In the genomic region with DNA sequence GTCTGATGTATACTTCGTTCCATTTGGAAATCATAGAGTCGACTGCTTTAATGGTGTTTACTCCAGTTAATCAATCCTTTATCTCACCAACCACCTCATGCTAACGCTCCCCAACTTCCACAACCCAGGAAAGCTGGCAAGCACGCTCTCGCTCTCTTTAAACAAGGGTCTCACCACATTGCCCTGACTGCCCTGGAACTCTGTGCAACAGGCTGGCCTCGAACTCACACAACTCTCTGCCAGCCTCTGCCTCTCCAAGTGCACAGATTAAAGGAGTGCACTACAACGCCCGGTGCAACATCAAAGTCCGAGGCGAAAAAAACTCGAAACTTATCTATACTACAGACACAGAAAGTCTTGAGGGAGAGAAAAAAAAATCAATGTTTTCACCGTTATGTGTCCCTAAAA, we compare ENCODE assay signal across 8 mouse cellular contexts. TPM values are rescaled to one million over a fixed set of nuclear protein-coding genes. Genes with fewer than 3 reads are reported as not detected.
A peak's percentile ranks its signal among the peaks of the same experiment; 100 is the strongest.
DNase-seq lines count a peak whose midpoint lies in the region; ATAC-seq and TF ChIP-seq lines count a peak whose summit lies in the region.

No protein-coding gene starts in this region.

- TF ChIP-seq EP300 in liver, embryonic 14.5 days (IDR thresholded peaks at IDR 0.05; ENCODE audit: low read depth) = no peak

- H3K9me3 ChIP-seq in kidney, embryonic 14.5 days (ENCODE audit: control insufficient read depth, low read length) = no peaks in the 10 kb centered on the region
- no peaks in the 10 kb centered on the region for H3K9me3 ChIP-seq in liver, embryonic 14.5 days (ENCODE audit: control insufficient read depth, low read length)
- H3K9me3 ChIP-seq in stomach, embryonic 15.5 days = no peaks in the 10 kb centered on the region

- peak; percentile 32 for ATAC-seq in kidney, embryonic 14.5 days (ENCODE audit: low FRiP score, low TSS enrichment)
- ATAC-seq in activated CD4-positive, CD25-positive, alpha-beta regulatory T cell, adult 4 months = peak; percentile 20
- ATAC-seq in granulocyte monocyte progenitor cell, adult 5-6 weeks (replicated peaks; ENCODE audit: poor library complexity, severe bottlenecking) = peak; percentile 4; the same call in 1 of the 2 replicates
- peak; percentile 36 for ATAC-seq in liver, embryonic 14.5 days (ENCODE audit: insufficient read depth)
- peak; percentile 10; the same call in 1 of the 2 replicates for ATAC-seq in stomach, embryonic 15.5 days (ENCODE audit: insufficient read depth, low FRiP score, low read depth)

- H3K27ac ChIP-seq in kidney, embryonic 14.5 days (ENCODE audit: low read depth, low read length) = peak overlapping the region; percentile 94
- peak overlapping the region; percentile 97 for H3K27ac ChIP-seq in liver, embryonic 14.5 days
- peak overlapping the region; percentile 99 for H3K27ac ChIP-seq in stomach, embryonic 15.5 days

- peak overlapping the region; percentile 78 for H3K9ac ChIP-seq in kidney, embryonic 14.5 days (ENCODE audit: low read depth, low read length)
- H3K9ac ChIP-seq in liver, embryonic 14.5 days (replicated peaks) = peak overlapping the region; percentile 82
- peak overlapping the region; percentile 63 for H3K9ac ChIP-seq in stomach, embryonic 15.5 days

- H3K4me2 ChIP-seq in kidney, embryonic 14.5 days (replicated peaks; ENCODE audit: low read depth, low read length) = peak overlapping the region; percentile 71
- H3K4me2 ChIP-seq in liver, embryonic 14.5 days (ENCODE audit: low read depth) = peak overlapping the region; percentile 94
- peak overlapping the region; percentile 78 for H3K4me2 ChIP-seq in stomach, embryonic 15.5 days

- H3K4me3 ChIP-seq in kidney, embryonic 14.5 days (ENCODE audit: low read length) = peak overlapping the region; percentile 63
- peak overlapping the region; percentile 73 to 89 for H3K4me3 ChIP-seq in liver, embryonic 14.5 days (ENCODE audit: insufficient read depth in 1 of 2, low read depth in 2 of 2, low read length in 2 of 2)
- peak overlapping the region; percentile 85 for H3K4me3 ChIP-seq in stomach, embryonic 15.5 days (replicated peaks)

- no peaks in the 10 kb centered on the region for H3K27me3 ChIP-seq in kidney, embryonic 14.5 days (ENCODE audit: control insufficient read depth, insufficient read depth, low read length)
- H3K27me3 ChIP-seq in liver, embryonic 14.5 days (ENCODE audit: control insufficient read depth, insufficient read depth, low read length) = no peaks in the 10 kb centered on the region
- no peaks in the 10 kb centered on the region for H3K27me3 ChIP-seq in stomach, embryonic 15.5 days (replicated peaks)

- peaks cover 7% of the 10 kb centered on the region for H3K4me1 ChIP-seq in kidney, embryonic 14.5 days (ENCODE audit: control insufficient read depth, insufficient read depth, low read length)
- peaks cover 7 to 8% of the 10 kb centered on the region in 2 experiments for H3K4me1 ChIP-seq in liver, embryonic 14.5 days (replicated peaks; ENCODE audit: control insufficient read depth in 2 of 2, insufficient read depth in 2 of 2, low read length in 1 of 2)
- peaks cover 9% of the 10 kb centered on the region for H3K4me1 ChIP-seq in stomach, embryonic 15.5 days

- peaks cover 12% of the 10 kb centered on the region for H3K36me3 ChIP-seq in kidney, embryonic 14.5 days (ENCODE audit: control insufficient read depth, insufficient read depth, low read length)
- H3K36me3 ChIP-seq in liver, embryonic 14.5 days (replicated peaks; ENCODE audit: control insufficient read depth, insufficient read depth, low read depth) = peaks cover 14% of the 10 kb centered on the region
- H3K36me3 ChIP-seq in stomach, embryonic 15.5 days = 0 out of 2 replicates have a peak, but pooled peaks cover 4% of the 10 kb centered on the region

- 2% methylated on average over 12 of the region's 12 CpGs for WGBS in kidney, embryonic 14.5 days
- WGBS in liver, embryonic 14.5 days (ENCODE audit: insufficient replicate concordance) = under 1% methylated on average over 12 of the region's 12 CpGs
- 2% methylated on average over 12 of the region's 12 CpGs for WGBS in stomach, embryonic 15.5 days

- no peak for TF ChIP-seq CTCF in liver, embryonic 14.5 days (IDR thresholded peaks at IDR 0.05; ENCODE audit: low read depth)

- DNase-seq in kidney, postnatal 14 days = no peak
- no peak for DNase-seq in liver, embryonic 14.5 days (ENCODE audit: low read depth in 3 of 3, low spot score in 3 of 3)
- no peak for DNase-seq in thymus, postnatal 25 days
- DNase-seq in natural killer cell, adult 2 months (ENCODE audit: low spot score in 2 of 2) = no peak

RNA-seq across cellular contexts. Expression of gene Gm28048, which starts 0.3 kb away (rescaled TPM):
- polyA plus RNA-seq in kidney, embryonic 14.5 days (2014; fragmentation: Nextera tagmentation; extraction: Ambion mirVana) = 13.7 and 19.7 TPM in 2 replicates
- 10 to 100 TPM; 32.8 to 42.2 TPM for polyA plus RNA-seq in activated CD4-positive, CD25-positive, alpha-beta regulatory T cell, adult 4 months (2017; shearing (Covaris generic))
- total RNA-seq in granulocyte monocyte progenitor cell, adult 5-6 weeks (2014; fragmentation: Nextera tagmentation) = 70.6 and 93.5 TPM in 2 replicates
- 48.6 and 74.5 TPM in 2 replicates for total RNA-seq in granulocyte monocyte progenitor cell, adult 5-6 weeks (2017)
- polyA plus RNA-seq in liver, embryonic 14.5 days (2012; rRNA removed) = 2.3 and 2.8 TPM in 2 replicates
- 6.8 and 9.2 TPM in 2 replicates for polyA plus RNA-seq in liver, embryonic 14.5 days (2014; fragmentation: Nextera tagmentation; extraction: Ambion mirVana)
- 12.1 and 15.0 TPM in 2 replicates for polyA plus RNA-seq in stomach, embryonic 15.5 days (2015; fragmentation: Nextera tagmentation; extraction: Ambion mirVana)

RNA-seq across cellular contexts. Expression of gene Commd1, which starts 0.6 kb away (rescaled TPM):
- 398 and 493 TPM in 2 replicates for polyA plus RNA-seq in kidney, embryonic 14.5 days (2014; fragmentation: Nextera tagmentation; extraction: Ambion mirVana)
- 100 to 1,000 TPM in 1 of 2 experiments, 10 to 100 TPM in 1; 95.9 to 117 TPM for polyA plus RNA-seq in activated CD4-positive, CD25-positive, alpha-beta regulatory T cell, adult 4 months (2017; shearing (Covaris generic))
- 95.6 and 97.6 TPM in 2 replicates for total RNA-seq in granulocyte monocyte progenitor cell, adult 5-6 weeks (2014; fragmentation: Nextera tagmentation)
- total RNA-seq in granulocyte monocyte progenitor cell, adult 5-6 weeks (2017) = 119 and 143 TPM in 2 replicates
- 10.9 and 35.6 TPM in 2 replicates for polyA plus RNA-seq in liver, embryonic 14.5 days (2012; rRNA removed)
- polyA plus RNA-seq in liver, embryonic 14.5 days (2014; fragmentation: Nextera tagmentation; extraction: Ambion mirVana) = 203 and 221 TPM in 2 replicates
- polyA plus RNA-seq in stomach, embryonic 15.5 days (2015; fragmentation: Nextera tagmentation; extraction: Ambion mirVana) = 368 and 394 TPM in 2 replicates

RNA-seq across cellular contexts. Expression of gene Cct4, which starts 8.8 kb away (rescaled TPM):
- 303 and 365 TPM in 2 replicates for polyA plus RNA-seq in kidney, embryonic 14.5 days (2014; fragmentation: Nextera tagmentation; extraction: Ambion mirVana)
- 100 to 1,000 TPM; 227 to 238 TPM for polyA plus RNA-seq in activated CD4-positive, CD25-positive, alpha-beta regulatory T cell, adult 4 months (2017; shearing (Covaris generic))
- total RNA-seq in granulocyte monocyte progenitor cell, adult 5-6 weeks (2014; fragmentation: Nextera tagmentation) = 190 and 205 TPM in 2 replicates
- 260 and 305 TPM in 2 replicates for total RNA-seq in granulocyte monocyte progenitor cell, adult 5-6 weeks (2017)
- polyA plus RNA-seq in liver, embryonic 14.5 days (2012; rRNA removed) = 41.0 and 65.4 TPM in 2 replicates
- polyA plus RNA-seq in liver, embryonic 14.5 days (2014; fragmentation: Nextera tagmentation; extraction: Ambion mirVana) = 142 and 158 TPM in 2 replicates
- 248 and 251 TPM in 2 replicates for polyA plus RNA-seq in stomach, embryonic 15.5 days (2015; fragmentation: Nextera tagmentation; extraction: Ambion mirVana)

RNA-seq across cellular contexts. Expression of gene Zrsr1, which starts 9.7 kb away (rescaled TPM):
- polyA plus RNA-seq in kidney, embryonic 14.5 days (2014; fragmentation: Nextera tagmentation; extraction: Ambion mirVana) = 2.3 and 3.0 TPM in 2 replicates
- 1 to 10 TPM; 5.6 to 7.2 TPM for polyA plus RNA-seq in activated CD4-positive, CD25-positive, alpha-beta regulatory T cell, adult 4 months (2017; shearing (Covaris generic))
- total RNA-seq in granulocyte monocyte progenitor cell, adult 5-6 weeks (2014; fragmentation: Nextera tagmentation) = 3.2 and 4.1 TPM in 2 replicates
- 4.5 and 9.3 TPM in 2 replicates for total RNA-seq in granulocyte monocyte progenitor cell, adult 5-6 weeks (2017)
- 6.2 and 12.6 TPM in 2 replicates for polyA plus RNA-seq in liver, embryonic 14.5 days (2012; rRNA removed)
- polyA plus RNA-seq in liver, embryonic 14.5 days (2014; fragmentation: Nextera tagmentation; extraction: Ambion mirVana) = 1.8 and 2.3 TPM in 2 replicates
- polyA plus RNA-seq in stomach, embryonic 15.5 days (2015; fragmentation: Nextera tagmentation; extraction: Ambion mirVana) = 2.5 and 2.7 TPM in 2 replicates

RNA-seq across cellular contexts. Expression of gene Fam161a, which starts 25.8 kb away (rescaled TPM):
- polyA plus RNA-seq in kidney, embryonic 14.5 days (2014; fragmentation: Nextera tagmentation; extraction: Ambion mirVana) = 2.3 and 3.1 TPM in 2 replicates
- polyA plus RNA-seq in activated CD4-positive, CD25-positive, alpha-beta regulatory T cell, adult 4 months (2017; shearing (Covaris generic)) = 1 to 10 TPM; 2.0 to 2.7 TPM
- 2.4 and 3.6 TPM in 2 replicates for total RNA-seq in granulocyte monocyte progenitor cell, adult 5-6 weeks (2014; fragmentation: Nextera tagmentation)
- 1.3 and 1.7 TPM in 2 replicates for total RNA-seq in granulocyte monocyte progenitor cell, adult 5-6 weeks (2017)
- 0.61 and 0.93 TPM in 2 replicates for polyA plus RNA-seq in liver, embryonic 14.5 days (2012; rRNA removed)
- polyA plus RNA-seq in liver, embryonic 14.5 days (2014; fragmentation: Nextera tagmentation; extraction: Ambion mirVana) = 1.4 and 1.9 TPM in 2 replicates
- 2.7 and 4.0 TPM in 2 replicates for polyA plus RNA-seq in stomach, embryonic 15.5 days (2015; fragmentation: Nextera tagmentation; extraction: Ambion mirVana)
